Mouse (Mus musculus) myocyte (in vitro differentiated cells): ENCODE results near the gene Atrnl1.

Experiments used
- CEBPB ChIP-seq: IDR thresholded peaks from 2 replicates; pipeline ENCODE4 v1.6.1; 2011; ENCODE audit warnings: mild to moderate bottlenecking, moderate library complexity; ENCODE audit not compliant: poor library complexity, insufficient read depth, severe bottlenecking
- MAX ChIP-seq: IDR thresholded peaks from one replicate; pipeline ENCODE4 v1.6.1; 2011; ENCODE audit warnings: low read depth, mild to moderate bottlenecking, control low read depth
- MYOG ChIP-seq, 3 experiments: IDR thresholded peaks; one replicate each; pipeline ENCODE4 v1.6.1; 2011; ENCODE audit warnings: control low read depth in 2 of 3, low read depth in 2 of 3, mild to moderate bottlenecking in 2 of 3; ENCODE audit not compliant: insufficient read length in 2 of 3, control insufficient read depth in 1 of 3, insufficient read depth in 1 of 3
- POLR2A ChIP-seq: IDR thresholded peaks from one replicate; pipeline ENCODE4 v1.6.1; 2011; ENCODE audit warnings: low read depth, mild to moderate bottlenecking, control low read depth, moderate library complexity; ENCODE audit not compliant: insufficient read length
- REST ChIP-seq: IDR thresholded peaks from one replicate; pipeline ENCODE4 v1.6.1; 2011; ENCODE audit warnings: mild to moderate bottlenecking, control low read depth, moderate library complexity; ENCODE audit not compliant: insufficient read depth, insufficient read length
- TCF12 ChIP-seq: IDR thresholded peaks from one replicate; pipeline ENCODE4 v1.6.1; 2011; ENCODE audit warnings: mild to moderate bottlenecking, control low read depth; ENCODE audit not compliant: poor library complexity, insufficient read depth, severe bottlenecking
- USF1 ChIP-seq: IDR thresholded peaks from one replicate; pipeline ENCODE4 v1.6.1; 2011; ENCODE audit warnings: low read depth, mild to moderate bottlenecking, control low read depth, moderate library complexity

GRCm38 (mm10) chr19:57585231-57585792, 25.5 kb upstream of the Atrnl1 start:
- TF ChIP-seq POLR2A (no peak), MAX (no peak), REST (no peak), CEBPB (no peak), MYOG (IDR thresholded peaks at IDR 0.05; ENCODE audit: control insufficient read depth in 1 of 3, insufficient read depth in 1 of 3, insufficient read length in 2 of 3, low read depth in 2 of 3) (no peak), USF1 (no peak), TCF12 (no peak)
